Mouse (Mus musculus): ENCODE measurements at regions not wholly inside any gene's neighbourhood (a gene's known extent, or its start where the extent isn't known, plus 50 kb on each side); places are given as distances from the start of the nearest gene placed in this dataset.

- no peak for TF ChIP-seq EP300 (IDR thresholded peaks at IDR 0.05; ENCODE audit: low read depth)
- no peak for TF ChIP-seq CTCF (IDR thresholded peaks at IDR 0.05; ENCODE audit: low read depth)
- Histone ChIP-seq H3K27ac (no peak overlapping the region), H3K4me2 (ENCODE audit: low read depth) (no peak overlapping the region), H3K9ac (replicated peaks) (no peak overlapping the region), H3K4me3 (ENCODE audit: insufficient read depth in 1 of 2, low read depth in 2 of 2, low read length in 2 of 2) (no peak overlapping the region), H3K4me1 (replicated peaks; ENCODE audit: control insufficient read depth in 2 of 2, insufficient read depth in 2 of 2, low read length in 1 of 2) (no peaks in the 10 kb centered on the region), H3K27me3 (ENCODE audit: control insufficient read depth, insufficient read depth, low read length) (no peaks in the 10 kb centered on the region), H3K9me3 (ENCODE audit: control insufficient read depth, low read length) (no peaks in the 10 kb centered on the region), H3K36me3 (replicated peaks; ENCODE audit: control insufficient read depth, insufficient read depth, low read depth) (no peaks in the 10 kb centered on the region)
- WGBS (ENCODE audit: insufficient replicate concordance), result 68% methylated on average over 6 of the region's 6 CpGs
- no peak for ATAC-seq (ENCODE audit: insufficient read depth)
- no peak for DNase-seq (ENCODE audit: low read depth in 3 of 3, low spot score in 3 of 3)
Observed at GRCm38 (mm10) chr16:55521421-55521971, 223.7 kb upstream of the Zpld1 start.

GRCm38 (mm10) chr16:55520077-55520476 lies 222.3 kb upstream of the Zpld1 start:
- TF ChIP-seq CTCF (IDR thresholded peaks at IDR 0.05; ENCODE audit: low read depth), result no peak
- TF ChIP-seq EP300 (IDR thresholded peaks at IDR 0.05; ENCODE audit: low read depth), result no peak
- H3K4me3 ChIP-seq (ENCODE audit: insufficient read depth in 1 of 2, low read depth in 2 of 2, low read length in 2 of 2), result no peak overlapping the region
- H3K4me2 ChIP-seq (ENCODE audit: low read depth), result no peak overlapping the region
- 58% methylated on average over 6 of the region's 6 CpGs for WGBS (ENCODE audit: insufficient replicate concordance)
- no peak overlapping the region for H3K9ac ChIP-seq (replicated peaks)
- H3K9me3 ChIP-seq (ENCODE audit: control insufficient read depth, low read length), result no peaks in the 10 kb centered on the region
- no peak overlapping the region for H3K27ac ChIP-seq
- H3K36me3 ChIP-seq (replicated peaks; ENCODE audit: control insufficient read depth, insufficient read depth, low read depth), result no peaks in the 10 kb centered on the region
- ATAC-seq (ENCODE audit: insufficient read depth) (no peak), DNase-seq (ENCODE audit: low read depth in 3 of 3, low spot score in 3 of 3) (no peak)
- H3K4me1 ChIP-seq (replicated peaks; ENCODE audit: control insufficient read depth in 2 of 2, insufficient read depth in 2 of 2, low read length in 1 of 2), result no peaks in the 10 kb centered on the region
- H3K27me3 ChIP-seq (ENCODE audit: control insufficient read depth, insufficient read depth, low read length), result no peaks in the 10 kb centered on the region

DNA sequence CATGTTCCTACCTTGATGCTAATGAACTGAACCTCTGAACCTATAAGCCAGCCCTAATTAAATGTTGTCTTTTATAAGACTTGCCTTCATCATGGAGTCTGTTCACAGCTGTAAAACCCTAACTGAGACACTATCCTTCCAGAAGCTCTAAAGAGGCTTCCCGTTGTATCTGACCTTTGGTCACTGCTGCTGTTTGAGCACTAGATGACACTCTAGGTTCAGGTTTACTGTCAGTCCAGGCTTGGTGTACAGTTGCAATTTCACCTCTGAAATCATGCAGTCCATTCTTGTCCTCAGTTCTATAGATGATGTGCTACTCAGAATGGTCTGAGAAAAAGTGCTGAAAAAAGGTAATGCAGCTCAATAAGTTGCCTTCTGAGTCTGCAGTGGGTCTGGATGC lies 221.9 kb upstream of the Zpld1 start:
- DNase-seq (ENCODE audit: low read depth in 3 of 3, low spot score in 3 of 3), result no peak
- Histone ChIP-seq H3K4me2 (ENCODE audit: low read depth) (no peak overlapping the region), H3K36me3 (replicated peaks; ENCODE audit: control insufficient read depth, insufficient read depth, low read depth) (no peaks in the 10 kb centered on the region), H3K9me3 (ENCODE audit: control insufficient read depth, low read length) (no peaks in the 10 kb centered on the region), H3K4me1 (replicated peaks; ENCODE audit: control insufficient read depth in 2 of 2, insufficient read depth in 2 of 2, low read length in 1 of 2) (no peaks in the 10 kb centered on the region), H3K27me3 (ENCODE audit: control insufficient read depth, insufficient read depth, low read length) (no peaks in the 10 kb centered on the region), H3K9ac (replicated peaks) (no peak overlapping the region), H3K4me3 (ENCODE audit: insufficient read depth in 1 of 2, low read depth in 2 of 2, low read length in 2 of 2) (no peak overlapping the region), H3K27ac (no peak overlapping the region)
- no peak for ATAC-seq (ENCODE audit: insufficient read depth)
- no peak for TF ChIP-seq EP300 (IDR thresholded peaks at IDR 0.05; ENCODE audit: low read depth)
- TF ChIP-seq CTCF (IDR thresholded peaks at IDR 0.05; ENCODE audit: low read depth), result peak; percentile 46
- 55% methylated on average over 1 of the region's 1 CpGs for WGBS (ENCODE audit: insufficient replicate concordance)

GRCm38 (mm10) chr16:55516994-55517393 lies 219.2 kb upstream of the Zpld1 start:
- no peaks in the 10 kb centered on the region for H3K4me1 ChIP-seq (replicated peaks; ENCODE audit: control insufficient read depth in 2 of 2, insufficient read depth in 2 of 2, low read length in 1 of 2)
- no peak overlapping the region for H3K4me2 ChIP-seq (ENCODE audit: low read depth)
- 41% methylated on average over 4 of the region's 4 CpGs for WGBS (ENCODE audit: insufficient replicate concordance)
- no peak for DNase-seq (ENCODE audit: low read depth in 3 of 3, low spot score in 3 of 3)
- H3K27ac ChIP-seq, result no peak overlapping the region
- ATAC-seq (ENCODE audit: insufficient read depth), result no peak
- TF ChIP-seq EP300 (IDR thresholded peaks at IDR 0.05; ENCODE audit: low read depth) (no peak), CTCF (IDR thresholded peaks at IDR 0.05; ENCODE audit: low read depth) (no peak)
- H3K4me3 ChIP-seq (ENCODE audit: insufficient read depth in 1 of 2, low read depth in 2 of 2, low read length in 2 of 2), result no peak overlapping the region
- no peaks in the 10 kb centered on the region for H3K27me3 ChIP-seq (ENCODE audit: control insufficient read depth, insufficient read depth, low read length)
- H3K9me3 ChIP-seq (ENCODE audit: control insufficient read depth, low read length), result no peaks in the 10 kb centered on the region
- H3K36me3 ChIP-seq (replicated peaks; ENCODE audit: control insufficient read depth, insufficient read depth, low read depth), result no peaks in the 10 kb centered on the region
- no peak overlapping the region for H3K9ac ChIP-seq (replicated peaks)

DNA sequence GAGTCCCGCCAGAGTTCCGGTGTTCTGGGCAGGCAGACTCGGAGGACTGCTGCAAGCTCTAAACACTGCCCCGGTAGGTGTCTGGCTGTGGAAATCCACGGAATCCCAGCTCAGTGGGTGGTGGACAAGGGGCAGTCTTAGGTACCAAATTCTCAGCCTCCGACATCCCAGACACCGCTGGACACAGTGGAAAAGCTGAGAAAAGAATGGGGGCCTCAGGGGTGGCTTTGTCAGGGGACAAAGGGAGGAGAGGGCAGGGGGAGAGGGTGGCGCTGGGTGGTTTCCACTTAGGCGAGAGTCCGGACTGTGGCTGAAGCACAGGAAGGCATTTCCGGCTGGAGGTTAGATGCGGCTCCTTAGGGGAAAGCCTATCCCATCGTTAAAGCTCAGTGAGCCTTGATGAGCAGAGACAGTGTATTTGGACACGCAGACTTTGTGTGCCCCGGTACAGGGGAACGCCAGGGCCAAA lies 217.5 kb upstream of the Zpld1 start:
- 56% methylated on average over 16 of the region's 16 CpGs for WGBS (ENCODE audit: insufficient replicate concordance)
- no peak overlapping the region for H3K27ac ChIP-seq

More for the DNA sequence above, 217.5 kb upstream of the Zpld1 start:
- ATAC-seq (ENCODE audit: insufficient read depth), result no peak
- H3K4me1 ChIP-seq (replicated peaks; ENCODE audit: control insufficient read depth in 2 of 2, insufficient read depth in 2 of 2, low read length in 1 of 2), result no peaks in the 10 kb centered on the region
- TF ChIP-seq CTCF (IDR thresholded peaks at IDR 0.05; ENCODE audit: low read depth) (no peak), EP300 (IDR thresholded peaks at IDR 0.05; ENCODE audit: low read depth) (no peak)
- no peak for DNase-seq (ENCODE audit: low read depth in 3 of 3, low spot score in 3 of 3)
- H3K36me3 ChIP-seq (replicated peaks; ENCODE audit: control insufficient read depth, insufficient read depth, low read depth), result no peaks in the 10 kb centered on the region
- H3K4me2 ChIP-seq (ENCODE audit: low read depth), result no peak overlapping the region
- H3K9me3 ChIP-seq (ENCODE audit: control insufficient read depth, low read length), result no peaks in the 10 kb centered on the region
- no peak overlapping the region for H3K4me3 ChIP-seq (ENCODE audit: insufficient read depth in 1 of 2, low read depth in 2 of 2, low read length in 2 of 2)
- no peak overlapping the region for H3K9ac ChIP-seq (replicated peaks)
- H3K27me3 ChIP-seq (ENCODE audit: control insufficient read depth, insufficient read depth, low read length), result no peaks in the 10 kb centered on the region
